Mouse (Mus musculus) left cerebral cortex, adult 11 months (tissue): ENCODE measurements around the gene Gm45234.

ENCODE experiments used
- DNase-seq: peaks from one replicate; pipeline ENCODE4 v3.0.0; 2022; ENCODE audit warnings: low spot score

The Gm45234 gene

DNA sequence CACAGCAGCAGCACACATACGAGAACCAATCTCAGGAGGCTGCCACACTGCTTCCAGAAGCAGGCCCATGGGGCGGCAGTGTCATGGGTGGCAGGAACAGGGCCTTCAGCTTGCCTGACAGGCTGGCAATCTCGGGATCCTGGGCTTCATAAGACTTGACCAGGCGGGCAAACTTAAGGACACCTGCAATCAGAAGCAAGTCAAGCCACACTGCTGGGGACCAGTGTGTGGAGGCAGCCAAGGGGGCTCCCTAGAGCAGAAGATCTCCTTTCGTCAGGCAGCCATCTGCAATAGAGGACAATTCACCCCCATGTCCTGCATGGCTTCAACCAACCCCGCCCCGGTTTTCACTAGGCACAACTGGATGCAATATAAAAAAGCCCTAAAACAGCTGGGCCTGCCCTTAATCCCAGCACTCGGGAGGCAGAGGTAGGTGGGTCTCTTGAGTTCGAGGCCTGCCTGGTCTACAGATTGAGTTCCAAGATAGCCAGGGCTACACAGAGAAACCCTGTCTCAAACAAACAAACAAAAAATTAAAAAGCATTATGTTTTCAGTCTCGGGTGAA lies 16.5 kb downstream of the Gm45234 start:
- no peak for DNase-seq

GRCm38 (mm10) chr6:124738511-124739023 lies 17.3 kb downstream of the Gm45234 start, which contains the start of gene Ptpn6:
Gene Ptpn6 (minus strand): TSS chr6:124738714.
- no peak for DNase-seq

DNA sequence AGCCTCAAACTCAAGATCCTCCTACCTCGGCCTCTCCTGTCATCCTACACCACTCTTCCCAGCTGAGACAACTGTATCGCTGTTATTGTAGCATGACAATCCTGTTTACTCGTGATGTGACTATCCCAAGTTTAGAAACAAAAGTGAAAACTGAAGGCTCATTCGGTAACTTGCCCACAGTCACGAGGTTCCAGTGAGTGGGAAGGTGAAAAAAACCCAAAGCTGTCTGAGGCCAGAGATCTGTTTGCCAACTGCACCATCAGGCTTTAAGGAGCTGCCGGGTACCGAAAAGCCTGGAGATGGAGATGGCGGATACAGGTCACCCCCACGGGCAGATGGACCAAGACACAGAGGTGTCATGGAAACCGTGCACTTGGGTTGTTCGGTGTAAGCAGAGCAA lies 18.8 kb downstream of the Gm45234 start:
- DNase-seq = no peak

GRCm38 (mm10) chr6:124734417-124734816 lies 21.4 kb downstream of the Gm45234 start:
- DNase-seq = no peak

GRCm38 (mm10) chr6:124732476-124733370 lies 23.1 kb downstream of the Gm45234 start:
- no peak for DNase-seq

- DNase-seq = no peak
These were observed 24.8 kb downstream of the Gm45234 start for GRCm38 (mm10) chr6:124731038-124731437.

DNA sequence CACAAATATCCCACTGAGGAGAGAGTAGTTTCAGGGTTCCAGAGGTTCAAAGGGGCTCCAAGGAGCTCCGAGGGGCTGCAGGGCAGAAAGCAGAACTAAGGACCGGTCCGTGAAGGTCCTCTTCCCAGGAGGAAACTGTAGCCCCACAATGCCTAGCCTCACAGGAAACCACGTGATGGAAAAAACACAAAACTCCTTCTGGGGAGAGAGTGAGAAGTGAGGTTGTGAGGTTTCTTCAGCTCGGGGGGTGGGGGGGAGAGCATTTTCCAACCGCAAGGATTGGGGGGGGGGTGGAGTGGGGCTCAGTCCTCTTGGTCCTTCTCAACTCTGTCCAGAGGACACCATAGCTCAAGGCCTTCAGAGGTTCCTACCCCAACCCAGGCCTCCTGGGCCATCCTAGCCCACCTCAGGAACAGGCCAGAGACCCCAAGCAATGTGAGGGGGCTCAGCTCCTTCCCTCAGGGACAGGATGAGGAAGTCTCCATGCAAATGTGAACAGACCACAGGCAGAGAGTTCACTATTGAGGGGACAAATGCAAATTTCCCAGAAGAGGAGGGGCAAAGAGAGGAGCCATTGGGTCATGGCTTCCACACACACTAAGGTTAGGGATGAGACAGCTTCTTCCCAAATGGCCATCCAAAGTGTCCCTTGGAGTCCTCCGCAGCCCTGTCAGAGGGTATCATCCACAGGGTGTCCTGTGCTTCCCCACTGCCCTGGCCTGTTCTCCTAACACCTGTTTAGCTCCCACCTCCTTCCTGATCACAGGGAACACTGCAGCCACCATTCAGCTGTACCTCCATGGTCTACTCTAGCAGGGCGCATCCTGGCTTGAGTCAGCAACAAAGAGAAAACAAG lies 25.7 kb downstream of the Gm45234 start:
- DNase-seq = no peak

- DNase-seq = no peak
These were observed 27.2 kb downstream of the Gm45234 start for GRCm38 (mm10) chr6:124728621-124729020.

DNA sequence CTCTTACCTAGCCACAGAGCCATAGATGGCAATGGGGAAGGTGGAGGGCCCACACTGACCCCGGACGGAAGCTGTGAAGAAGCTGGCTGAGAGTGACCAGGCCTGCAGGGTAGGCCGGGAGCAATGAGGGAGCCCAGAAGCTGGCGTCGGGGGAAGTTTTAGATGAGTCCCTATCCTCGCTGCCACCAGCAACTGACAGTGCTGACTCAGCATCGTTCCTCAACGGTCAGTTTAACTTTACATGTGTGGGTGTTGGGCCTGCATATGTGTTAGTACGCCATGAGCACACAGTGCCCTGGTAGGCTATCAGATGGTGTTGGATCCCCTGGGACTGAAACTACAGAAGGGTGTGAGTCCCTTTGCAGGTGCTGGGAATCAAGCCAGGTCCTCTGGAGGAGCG lies 31.3 kb downstream of the Gm45234 start:
- no peak for DNase-seq

GRCm38 (mm10) chr6:124723541-124723940 lies 32.3 kb downstream of the Gm45234 start:
- DNase-seq = no peak

- DNase-seq = no peak
These were observed 32.8 kb downstream of the Gm45234 start for GRCm38 (mm10) chr6:124722876-124723473.

DNA sequence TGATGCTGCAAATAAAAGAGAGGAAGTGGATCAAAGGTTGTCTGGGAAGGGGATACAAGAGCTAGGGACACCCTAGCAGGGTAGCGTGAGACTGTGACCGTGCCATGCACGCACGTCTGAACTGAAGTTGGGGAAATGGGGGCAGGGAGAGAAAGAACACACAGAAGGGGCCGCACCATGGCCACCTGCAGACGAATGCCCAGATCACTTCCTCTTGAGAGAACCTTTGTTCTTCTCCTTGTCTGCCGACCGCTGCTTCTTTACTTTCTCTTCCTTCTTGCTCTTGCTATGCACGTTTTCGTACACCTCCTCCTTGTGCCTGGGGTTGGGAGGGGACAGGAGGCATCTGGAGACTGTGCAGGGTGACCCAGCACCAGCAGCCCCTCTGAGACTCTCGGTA lies 34.9 kb downstream of the Gm45234 start:
- DNase-seq = no peak

DNA sequence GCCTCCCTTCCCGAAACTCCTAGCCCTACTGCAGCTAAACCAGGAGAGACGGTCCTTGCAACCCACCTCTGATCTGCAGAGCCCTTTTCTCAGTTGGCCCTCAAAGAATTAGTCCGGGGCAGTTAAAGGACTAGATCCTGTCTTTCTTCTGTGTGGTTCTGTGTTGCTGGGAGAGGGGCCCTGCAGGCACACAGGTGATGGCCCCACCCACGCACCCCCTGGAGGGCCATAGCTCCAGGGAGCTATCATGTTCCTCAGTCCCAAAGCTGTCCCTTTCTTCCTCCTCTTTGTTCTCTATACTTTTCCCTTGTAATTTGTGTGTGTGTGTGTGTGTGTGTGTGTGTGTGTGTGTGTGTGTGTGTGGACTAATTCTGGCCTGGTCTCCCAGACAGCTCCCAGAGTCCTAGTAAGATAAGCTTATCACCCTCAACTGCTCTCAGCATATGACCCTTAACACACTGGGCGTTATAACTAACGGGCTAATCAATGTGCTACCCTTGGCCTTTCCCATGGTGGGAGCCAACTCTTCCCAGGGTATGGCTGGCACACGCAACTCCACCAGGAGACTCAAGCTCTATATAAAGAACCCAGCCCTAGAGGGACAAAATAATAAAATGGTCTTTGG lies 36.4 kb downstream of the Gm45234 start:
- DNase-seq = no peak

DNA sequence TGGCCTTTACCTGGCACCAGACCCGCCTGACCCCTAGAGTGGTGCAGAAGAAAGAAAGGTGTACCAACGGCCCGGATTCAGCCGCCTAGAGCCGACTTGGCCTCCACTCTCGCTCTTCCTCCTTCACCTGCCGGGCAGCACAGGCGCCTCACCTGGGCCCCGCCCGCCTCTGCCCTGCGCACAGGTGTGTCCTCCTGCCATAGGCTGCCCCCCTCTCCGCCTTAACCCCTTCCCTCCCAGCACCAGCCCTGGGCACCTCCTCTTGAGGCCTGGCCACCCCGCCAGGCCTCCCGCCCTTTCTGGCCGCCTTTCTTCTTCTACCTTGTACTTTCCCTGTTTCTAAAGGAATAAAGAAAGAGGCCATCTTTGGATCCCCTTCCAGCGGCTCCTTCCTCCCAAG lies 37.1 kb downstream of the Gm45234 start:
- DNase-seq = no peak

GRCm38 (mm10) chr6:124717968-124718367 lies 37.9 kb downstream of the Gm45234 start:
- DNase-seq = no peak

- DNase-seq = no peak
These were observed 38.8 kb downstream of the Gm45234 start for GRCm38 (mm10) chr6:124716864-124717490.

DNA sequence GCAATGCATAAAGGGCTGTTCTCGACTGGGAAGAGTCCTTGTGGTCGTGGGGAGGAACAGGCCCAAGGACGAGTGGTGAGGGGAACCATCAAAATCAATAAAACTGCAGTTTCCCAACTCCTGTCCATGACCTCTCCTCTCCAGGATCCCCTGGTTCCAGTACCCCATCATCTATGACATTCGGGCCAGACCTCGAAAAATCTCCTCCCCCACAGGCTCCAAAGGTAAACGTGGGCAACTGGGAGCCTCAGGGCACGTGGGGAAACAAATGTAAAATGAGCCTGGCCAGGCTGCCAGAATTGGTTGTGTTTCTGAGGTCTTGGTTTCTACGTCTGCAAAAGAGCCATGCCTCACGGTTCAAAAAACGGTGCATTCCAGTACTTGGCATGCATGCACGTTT lies 42.9 kb downstream of the Gm45234 start:
- no peak for DNase-seq

- peak; percentile 96 for DNase-seq
These were observed 43.7 kb downstream of the Gm45234 start, which contains the start of the genes Emg1 and Phb2 for GRCm38 (mm10) chr6:124711824-124712782. Gene Emg1 (minus strand): TSS chr6:124712178. Gene Phb2 (plus strand): TSS chr6:124712336.

GRCm38 (mm10) chr6:124708289-124708889 lies 47.4 kb downstream of the Gm45234 start:
- no peak for DNase-seq
